Mouse (Mus musculus) urinary bladder, adult 18-20 months (tissue): ENCODE data around the gene Trpm3.

Experiments used
- DNase-seq, 2 experiments: peaks; one replicate each; pipeline ENCODE4 v3.0.0; 2022; ENCODE audit warnings: low spot score in 2 of 2, mixed read lengths in 2 of 2

Trpm3 gene

DNA sequence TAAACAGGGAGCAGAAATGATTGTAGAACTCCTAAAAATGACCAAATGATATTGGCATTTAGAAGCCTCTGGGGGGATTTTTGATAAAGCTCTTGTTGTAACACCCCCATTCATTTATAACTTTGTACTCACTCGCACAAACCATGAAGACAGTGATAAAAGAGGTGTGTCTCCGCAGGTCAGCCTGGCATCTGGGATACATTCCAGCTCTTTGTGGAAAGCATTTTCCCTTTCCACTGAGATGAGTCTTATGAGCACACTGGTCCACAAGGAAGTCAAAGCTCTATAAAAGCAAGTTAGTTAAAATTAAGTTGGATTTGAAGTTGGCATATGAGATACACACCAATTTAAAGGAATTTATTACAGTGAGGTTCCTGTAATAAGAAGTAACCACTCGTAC lies 600.4 kb downstream of the Trpm3 start:
- DNase-seq: no peak

DNA sequence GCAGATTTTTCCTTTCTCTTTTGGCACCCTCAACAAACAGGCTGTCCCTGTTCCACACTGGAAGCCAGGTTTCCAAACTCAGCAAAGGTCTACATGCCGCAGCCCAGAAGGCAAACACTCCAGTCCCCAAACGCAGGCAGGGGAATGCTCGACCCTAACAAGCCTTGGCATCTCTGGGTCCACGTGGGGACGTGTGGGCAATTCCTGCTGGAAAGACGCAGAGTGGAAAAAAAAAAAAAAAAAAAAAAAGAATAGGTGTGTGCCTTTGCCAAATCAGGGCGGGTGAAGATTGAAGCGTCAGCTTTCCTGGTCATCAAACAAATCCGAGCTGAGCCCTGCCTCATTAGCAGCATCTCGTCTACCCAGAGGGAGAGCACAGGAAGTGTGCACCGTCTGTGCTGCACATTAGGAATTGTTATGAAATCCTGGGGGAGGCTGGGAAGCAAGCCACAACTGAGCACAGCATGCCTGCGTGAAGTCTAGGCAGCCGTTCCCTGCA lies 614.5 kb downstream of the Trpm3 start:
- DNase-seq: no peak

DNA sequence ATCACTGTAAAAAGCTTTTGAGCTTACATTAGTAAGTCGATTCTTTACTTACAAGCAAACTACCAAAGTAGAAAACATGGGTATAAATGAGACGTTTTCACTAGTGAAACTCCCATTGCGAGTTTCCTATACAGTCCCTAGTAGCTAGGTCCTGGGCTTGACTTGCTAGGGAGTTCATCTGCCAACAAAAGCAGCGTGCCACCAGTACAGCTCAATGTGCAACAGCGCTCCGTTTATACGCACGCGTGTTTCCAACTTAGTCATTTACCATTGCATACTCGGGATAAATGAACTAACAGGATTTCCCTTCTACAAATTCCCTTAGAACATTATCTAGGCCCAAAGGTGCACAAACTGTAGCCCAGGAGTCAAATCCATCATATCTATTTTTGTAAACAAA lies 615.2 kb downstream of the Trpm3 start:
- DNase-seq: no peak

DNA sequence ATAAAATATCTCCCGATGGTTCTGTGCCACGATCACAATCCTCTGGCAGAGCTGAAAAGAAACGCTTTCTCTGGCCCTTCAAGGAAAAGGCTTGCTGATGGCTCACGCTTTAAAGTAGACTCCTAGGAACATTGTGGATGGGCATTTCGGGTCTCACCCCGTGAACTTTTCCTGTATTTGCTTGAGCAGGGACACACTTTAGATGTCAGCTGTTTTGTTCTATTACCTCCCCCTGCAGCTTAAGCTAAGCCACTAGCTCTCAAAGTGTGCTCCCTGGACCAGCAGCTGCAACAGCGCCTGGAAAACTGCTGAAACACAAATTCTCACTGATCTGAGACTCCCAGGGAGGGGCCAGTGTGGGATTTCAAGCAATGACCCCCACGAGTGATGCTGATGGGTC lies 615.7 kb downstream of the Trpm3 start:
- DNase-seq: no peak

DNA sequence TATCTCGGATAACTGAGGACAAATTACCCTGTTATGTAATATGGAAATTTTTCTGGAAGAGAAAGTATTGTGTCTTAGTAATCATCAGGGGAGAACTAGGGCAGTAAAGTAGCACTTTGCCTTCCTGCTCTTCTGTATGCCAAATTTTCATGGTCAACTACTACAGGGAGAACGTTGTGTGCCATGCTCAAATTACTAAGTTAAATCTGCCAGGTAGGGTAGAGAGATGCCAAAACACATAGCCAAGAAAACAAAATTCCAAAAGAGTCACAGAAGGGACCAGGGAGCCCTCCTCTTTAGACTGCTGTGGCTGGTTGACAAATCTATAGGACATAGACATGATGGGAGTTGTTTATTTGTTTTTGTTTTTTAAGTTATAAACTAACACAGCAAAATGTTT lies 619.6 kb downstream of the Trpm3 start:
- no peak for DNase-seq

DNA sequence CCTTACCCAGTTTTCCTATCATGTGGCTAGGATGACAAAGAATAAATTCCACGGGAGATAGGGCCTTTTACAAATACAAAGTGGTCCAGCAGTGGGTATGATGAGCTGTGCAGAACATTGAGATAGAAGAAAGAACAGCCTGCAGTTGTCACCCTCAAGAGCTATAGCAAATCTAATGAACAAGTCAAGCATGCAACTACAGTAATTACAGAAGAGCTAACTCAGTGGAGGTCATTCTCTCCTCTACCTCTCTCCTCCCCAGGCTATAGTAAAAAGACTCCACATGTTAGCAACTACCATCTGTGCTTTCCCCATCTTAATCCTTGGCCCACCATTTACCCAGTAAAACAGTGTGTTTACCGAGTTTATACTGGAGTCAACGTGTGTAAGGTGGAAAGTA lies 629.4 kb downstream of the Trpm3 start:
- no peak for DNase-seq

DNA sequence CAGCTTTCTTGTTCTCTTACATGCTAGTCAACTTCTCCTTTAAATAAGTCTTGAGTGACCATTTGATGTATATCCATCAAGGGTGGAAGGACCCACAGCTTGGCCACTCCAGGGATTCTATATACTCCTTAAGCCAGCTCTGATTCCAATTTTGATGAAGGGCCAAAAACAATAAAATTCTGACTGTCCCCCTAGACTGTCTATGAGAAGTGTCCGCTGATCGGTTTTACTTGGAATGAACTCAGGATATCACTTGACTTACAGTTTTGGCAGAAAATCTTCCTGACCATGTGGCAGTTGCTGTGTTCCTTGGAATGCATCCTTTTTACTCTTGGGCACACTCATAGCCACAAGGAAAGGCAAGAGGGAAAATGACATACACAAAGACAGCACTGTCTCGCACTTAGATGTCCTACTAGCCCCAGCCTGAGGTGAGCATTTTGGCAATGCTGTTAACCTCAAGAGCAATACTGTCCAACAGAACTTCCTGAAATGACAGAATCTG lies 636.4 kb downstream of the Trpm3 start:
- no peak for DNase-seq

DNA sequence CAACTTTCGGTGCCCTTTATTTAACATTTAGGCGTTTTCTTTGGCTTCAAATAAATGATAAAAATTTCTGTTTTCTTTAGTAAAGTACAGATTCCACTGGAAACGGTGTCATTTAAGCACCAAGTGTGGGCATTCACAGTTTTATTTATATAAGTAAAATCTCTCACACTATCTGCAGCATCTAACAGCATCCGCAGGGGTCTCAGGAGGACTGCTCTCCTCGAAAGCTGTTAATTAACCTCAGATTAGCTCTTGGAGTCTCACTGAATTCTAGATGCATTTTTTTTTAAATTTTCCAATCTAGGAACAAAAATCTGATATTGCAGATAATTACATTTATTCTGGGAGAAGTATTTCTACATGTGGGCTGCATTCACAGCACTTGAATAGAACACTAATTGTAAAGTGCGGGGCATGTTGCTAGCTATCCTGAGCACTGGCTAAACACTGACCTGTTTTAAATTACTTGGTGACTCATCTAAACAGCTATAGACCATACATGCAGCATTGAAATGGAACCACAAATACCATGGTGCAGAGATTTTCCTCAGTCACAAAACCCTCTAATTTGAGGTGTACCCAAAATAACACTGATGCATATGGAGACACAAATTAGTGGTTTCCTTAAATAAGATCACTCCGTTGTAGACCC lies 641.5 kb downstream of the Trpm3 start:
- no peak for DNase-seq

DNA sequence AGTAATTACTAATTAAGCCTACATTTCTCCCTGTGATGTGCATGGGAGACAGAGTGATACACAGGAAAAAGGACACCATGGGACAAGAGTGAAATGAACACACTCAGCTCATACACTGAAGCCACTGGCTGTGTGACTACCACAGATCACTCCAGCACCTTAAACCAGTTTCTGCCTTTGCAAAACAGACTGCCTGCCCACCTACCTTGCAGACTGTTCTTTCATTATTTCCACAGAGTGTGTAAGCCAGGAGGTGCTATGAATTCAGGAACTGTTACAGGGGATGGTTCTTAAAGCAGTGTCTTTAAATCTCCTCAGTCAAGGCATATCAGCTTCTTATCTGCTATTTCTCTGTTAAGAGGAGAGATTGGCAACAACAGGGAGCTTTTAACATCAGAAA lies 642.7 kb downstream of the Trpm3 start:
- no peak for DNase-seq

DNA sequence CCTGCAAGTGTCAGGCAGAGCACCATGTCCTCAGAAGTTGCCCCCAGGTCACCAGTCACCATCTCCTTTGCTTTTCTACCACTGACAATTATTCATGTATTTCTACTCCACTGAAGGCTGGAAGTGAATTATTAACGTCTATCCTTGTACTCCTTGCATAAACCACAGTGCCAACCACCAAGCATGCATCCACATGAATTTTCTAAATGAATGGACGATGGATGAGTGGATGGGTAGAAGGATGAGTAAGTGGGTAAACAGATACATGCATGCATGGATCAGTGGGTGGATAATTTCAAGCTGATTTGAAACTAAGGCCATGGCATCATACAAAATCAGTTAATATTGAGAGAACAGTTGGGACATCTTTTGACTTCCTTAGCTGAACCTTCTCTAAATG lies 644.9 kb downstream of the Trpm3 start:
- no peak for DNase-seq

DNA sequence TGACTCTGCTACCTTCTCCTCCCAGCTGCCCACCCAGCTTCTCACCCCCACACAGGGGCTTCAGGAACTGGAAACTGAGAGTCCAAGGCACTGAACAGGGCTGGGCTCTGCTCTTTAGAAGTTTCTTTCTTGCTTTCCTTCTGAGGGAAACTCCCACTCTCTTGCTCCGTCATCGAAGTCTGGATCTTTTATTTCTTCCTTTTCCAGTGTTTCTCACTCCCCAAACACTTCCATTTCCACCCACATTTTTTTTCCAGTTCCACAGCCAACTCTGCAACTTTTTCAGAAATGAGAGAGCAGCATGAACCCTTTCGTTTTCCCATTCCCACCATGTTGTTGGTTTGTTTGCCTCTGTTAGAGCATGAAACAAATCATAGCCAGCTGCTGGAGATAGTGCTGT lies 650.9 kb downstream of the Trpm3 start:
- no peak for DNase-seq

DNA sequence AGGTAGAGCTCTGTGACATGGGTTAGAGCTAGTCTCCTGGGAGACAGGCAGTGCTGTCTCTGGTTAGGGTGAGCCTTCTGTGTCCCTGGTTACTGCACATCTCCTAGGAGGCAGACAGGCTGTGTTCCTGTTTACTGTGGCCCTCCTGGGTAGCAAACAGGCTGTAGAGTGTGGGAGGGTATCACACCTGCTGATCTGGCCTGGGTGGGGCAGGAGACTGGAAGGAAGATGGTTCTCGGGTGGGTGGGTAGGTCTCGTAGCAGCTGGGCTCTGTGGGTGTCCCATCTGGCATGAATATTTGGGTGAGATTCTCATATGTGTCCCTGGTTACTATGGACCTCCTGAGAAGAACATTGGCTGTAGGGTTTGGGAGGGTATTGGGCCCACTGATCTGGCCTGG lies 658.1 kb downstream of the Trpm3 start:
- no peak for DNase-seq

DNA sequence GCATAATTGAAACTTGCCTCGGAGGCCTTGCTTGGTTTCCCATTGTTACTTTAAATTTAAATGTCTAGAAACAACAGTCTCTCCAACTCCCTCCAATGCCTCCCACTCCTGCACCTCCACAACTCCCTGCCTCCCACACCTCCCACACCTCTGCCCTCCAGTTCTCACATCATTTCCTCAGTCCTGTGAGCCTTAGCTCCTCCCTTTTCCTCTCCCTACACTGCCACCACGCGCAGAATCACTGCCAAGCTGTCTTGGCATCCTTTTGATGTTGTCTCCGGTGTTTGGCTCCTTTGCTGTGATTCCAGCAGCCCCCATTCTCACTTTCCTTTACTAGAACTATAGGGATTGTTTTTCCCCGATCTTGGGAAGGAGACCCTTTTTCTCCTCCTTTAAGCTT lies 661.6 kb downstream of the Trpm3 start:
- DNase-seq: no peak

DNA sequence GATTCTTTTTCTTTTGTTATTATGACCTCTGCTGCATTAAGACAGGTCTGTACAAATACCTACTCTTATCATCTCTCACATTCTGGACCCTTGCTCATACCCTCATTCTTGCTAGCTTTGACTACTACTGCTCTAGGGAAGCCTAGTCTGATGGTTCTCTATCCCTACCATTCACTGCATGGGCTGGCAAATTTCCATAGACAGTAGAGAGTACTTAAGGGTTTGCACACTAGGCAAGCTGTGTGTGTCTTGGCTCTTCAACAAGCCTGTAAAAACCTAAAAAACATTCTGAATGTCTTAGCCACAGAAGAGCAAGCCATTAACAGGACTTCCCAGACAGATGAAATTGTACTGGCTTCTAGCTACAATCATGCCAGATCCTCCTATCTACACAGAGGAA lies 664.5 kb downstream of the Trpm3 start:
- DNase-seq: no peak

DNA sequence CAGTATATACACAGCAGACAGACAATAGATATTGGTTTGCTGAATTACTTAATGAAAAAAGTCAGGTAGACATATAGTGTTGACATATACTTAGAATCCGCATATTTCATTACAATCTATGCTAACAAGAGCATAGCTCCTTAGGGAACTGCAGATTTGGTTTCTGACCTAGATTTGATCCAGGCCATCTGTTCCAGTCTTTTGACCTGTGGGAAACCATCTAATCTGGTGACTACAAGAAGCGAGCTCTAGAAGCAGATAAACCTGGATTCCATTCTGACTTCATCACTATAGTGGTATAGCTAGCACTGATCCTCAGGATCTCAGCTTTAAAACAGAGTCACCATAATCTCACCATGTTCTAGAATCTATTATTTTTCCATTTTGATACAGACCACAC lies 665.5 kb downstream of the Trpm3 start:
- DNase-seq: no peak

DNA sequence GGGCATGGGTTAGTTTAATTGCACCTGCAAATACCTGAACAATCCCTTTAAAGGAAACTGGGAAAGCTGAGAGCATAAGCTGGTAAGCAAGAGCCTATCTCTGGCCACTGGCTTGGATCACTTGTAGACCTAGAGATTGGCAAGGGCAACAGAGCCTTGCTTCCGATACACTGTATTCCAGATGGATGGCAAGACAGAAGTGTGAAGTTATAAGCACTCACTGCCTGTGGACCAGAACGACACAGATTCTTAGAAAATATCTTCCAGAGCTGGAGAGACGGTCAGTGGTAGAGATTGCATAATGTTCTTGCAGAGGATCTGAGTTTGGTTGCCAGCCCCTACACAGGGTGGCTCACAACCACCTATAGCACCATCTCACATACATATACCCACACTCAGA lies 671.4 kb downstream of the Trpm3 start:
- no peak for DNase-seq

DNA sequence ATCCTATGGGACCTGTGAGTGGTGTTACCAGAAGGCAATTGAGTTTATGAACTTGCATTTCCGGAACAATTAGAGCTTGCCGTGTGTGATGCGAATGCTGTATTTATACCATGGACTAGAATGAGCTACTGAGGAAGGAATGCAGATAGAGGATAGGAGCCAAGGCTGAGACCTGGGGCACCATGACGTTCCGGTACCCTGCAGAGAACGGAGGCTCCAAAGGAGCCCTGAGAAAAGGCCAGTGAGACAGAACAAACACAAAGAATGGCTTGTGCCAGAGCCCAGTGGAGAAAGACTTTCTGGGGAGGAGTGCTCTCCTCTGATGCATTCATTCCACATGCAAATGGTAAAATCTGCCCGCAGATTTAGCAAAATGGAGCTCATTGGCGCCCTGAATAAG lies 682.9 kb downstream of the Trpm3 start:
- no peak for DNase-seq

DNA sequence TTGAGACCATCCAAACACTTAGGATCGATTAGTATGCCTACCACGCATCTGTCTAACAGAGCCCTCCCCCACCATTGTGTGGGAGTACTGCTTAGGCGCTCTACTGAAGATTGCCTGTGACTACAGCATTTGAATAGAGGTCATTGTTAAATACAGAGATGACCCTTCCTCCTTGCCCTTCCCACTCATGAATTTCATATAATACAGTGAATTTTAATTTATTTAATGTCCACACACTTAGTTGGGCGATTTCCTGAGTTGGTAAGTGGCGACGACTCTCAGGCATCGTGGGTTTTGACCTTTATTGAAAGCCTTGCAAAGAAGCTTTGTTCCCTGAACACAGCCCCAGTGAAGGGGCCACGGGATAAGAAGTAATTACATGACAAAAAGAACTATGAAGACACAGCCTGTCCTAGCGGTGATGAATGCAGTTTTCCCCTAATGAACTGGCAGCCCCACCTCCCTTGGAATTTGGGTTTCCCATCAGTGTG lies 684.7 kb downstream of the Trpm3 start:
- no peak for DNase-seq

DNA sequence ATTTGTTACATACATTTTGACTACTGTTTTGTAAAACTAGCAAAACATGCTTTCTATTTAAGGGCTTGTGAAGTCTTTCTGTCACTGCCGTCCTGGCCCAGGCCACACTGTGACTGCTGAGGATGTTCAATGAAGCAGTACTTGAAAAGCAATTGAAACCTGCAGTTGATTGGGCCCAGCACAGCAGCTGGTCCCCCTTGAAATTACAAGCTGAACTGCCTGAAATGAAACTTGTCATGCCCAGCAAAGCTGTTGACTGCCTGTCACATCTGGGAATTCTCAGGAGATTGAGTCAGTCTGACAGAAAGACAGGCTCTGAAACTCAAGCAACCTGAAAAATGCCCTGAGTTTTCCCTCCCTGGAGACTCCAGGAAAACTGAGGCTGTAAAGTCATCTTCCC lies 687.0 kb downstream of the Trpm3 start:
- DNase-seq: no peak

DNA sequence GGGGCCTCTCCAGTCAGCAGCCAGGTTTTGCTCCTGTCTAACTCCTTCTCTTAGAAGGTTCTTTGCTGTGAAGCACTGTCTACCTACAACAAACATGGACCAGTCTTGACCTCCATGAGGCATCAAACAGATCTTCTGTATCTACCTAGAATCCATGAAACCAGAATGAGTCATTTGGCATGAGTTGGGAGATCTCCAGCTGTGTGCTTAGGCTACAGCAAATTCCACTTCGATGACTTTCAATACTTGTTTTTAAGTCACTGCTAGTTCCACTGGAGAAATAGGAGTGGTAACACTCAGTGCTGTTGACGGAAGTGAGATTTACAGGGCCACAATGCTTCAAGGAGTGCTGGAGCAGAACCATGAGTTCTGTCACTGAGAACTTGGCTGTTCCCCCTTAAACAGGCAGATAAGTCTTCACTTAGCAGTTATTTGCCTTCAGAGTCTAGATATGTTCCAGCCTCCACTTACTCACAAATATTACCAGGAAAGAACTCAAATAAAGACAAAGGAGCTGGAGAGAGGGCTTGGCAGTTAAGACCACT lies 689.4 kb downstream of the Trpm3 start:
- no peak for DNase-seq

DNA sequence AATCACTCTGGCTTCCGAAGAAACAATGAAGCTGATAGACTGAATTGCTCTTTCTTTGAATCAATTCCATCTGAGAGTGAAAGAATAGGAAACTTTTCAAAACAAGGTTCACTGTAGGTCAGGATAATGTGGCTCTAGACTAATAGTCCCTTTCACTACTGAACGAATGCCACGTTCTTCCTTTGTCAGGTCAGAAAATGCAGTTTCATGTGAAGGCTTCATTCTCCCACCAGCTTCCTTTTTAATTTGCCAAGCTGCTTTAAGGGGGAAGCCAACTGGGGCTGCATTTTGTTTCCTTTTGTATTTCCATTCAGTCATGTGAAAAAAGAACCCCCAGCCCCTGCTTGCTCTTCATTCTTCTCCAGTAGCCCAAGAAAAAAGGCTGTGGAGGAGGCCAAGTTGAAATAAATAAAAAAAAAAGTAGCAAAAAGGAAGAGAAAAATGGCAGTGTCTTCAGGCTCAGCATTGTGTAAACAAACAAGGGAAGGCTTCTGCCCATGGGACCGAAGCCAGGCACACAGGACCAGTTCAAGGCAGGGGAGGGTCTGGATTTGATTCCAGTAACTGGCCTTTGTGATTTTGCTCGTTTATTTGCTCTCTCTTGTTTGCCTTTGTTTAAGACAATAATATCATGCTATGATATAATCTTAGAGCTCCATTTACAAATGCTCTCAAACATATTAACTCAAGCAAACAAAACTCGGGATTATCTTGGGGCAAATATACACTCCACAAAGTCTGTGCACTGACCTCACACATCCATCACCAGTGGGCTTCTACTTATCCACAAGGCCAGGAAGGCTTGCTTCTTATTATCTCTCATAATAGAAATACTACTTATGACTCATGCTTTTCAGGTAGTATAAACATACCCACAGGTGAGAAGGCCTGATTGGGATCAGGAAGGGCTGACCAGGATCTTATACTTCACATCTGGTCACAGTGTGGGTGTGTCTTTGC lies 702.5 kb downstream of the Trpm3 start:
- DNase-seq: no peak

DNA sequence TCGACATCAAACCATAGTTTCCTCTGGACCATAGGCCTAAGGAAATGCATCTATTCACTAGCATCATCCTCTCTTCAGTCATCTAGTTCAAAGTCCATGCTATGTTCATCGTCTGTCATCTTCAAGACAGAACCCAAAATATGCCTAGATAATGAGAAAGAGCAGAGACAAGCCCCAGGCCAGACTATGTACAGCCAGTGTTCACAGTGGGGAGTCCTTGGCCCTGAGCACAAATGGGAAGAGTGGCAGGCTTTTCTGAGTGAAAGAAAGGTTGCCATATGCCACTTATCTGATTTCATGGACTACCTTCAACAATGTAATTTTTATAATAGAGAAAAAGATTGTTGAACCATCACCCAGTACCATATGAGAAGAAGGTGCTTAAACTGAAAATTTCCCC lies 703.9 kb downstream of the Trpm3 start:
- no peak for DNase-seq

DNA sequence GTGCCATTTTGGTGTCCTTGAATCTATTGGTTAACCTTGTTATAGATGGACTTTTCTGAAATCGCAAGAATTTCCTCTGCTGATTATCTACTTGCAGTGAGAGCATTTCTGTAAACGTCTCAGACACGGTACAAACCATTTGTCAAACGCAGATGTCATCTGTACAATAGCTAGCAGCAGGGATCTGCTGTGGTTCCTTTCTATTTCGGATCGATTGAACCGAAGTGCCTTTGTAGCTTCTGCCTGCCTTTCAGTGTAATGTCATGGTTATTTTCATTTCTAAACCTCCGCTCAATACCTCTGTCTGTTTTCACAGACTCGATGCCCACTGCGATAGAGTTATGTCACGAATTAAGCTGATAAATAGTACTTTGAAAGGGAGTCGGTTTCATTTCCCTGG lies 708.9 kb downstream of the Trpm3 start:
- no peak for DNase-seq
